Mouse (Mus musculus) natural killer cell, adult 2 months (primary cell): ENCODE results near the gene Ift81.

Source experiments
- DNase-seq, 2 experiments: peaks; one replicate each; pipeline ENCODE4 v3.0.0; 2022; ENCODE audit warnings: low spot score in 2 of 2

Ift81 gene

DNA sequence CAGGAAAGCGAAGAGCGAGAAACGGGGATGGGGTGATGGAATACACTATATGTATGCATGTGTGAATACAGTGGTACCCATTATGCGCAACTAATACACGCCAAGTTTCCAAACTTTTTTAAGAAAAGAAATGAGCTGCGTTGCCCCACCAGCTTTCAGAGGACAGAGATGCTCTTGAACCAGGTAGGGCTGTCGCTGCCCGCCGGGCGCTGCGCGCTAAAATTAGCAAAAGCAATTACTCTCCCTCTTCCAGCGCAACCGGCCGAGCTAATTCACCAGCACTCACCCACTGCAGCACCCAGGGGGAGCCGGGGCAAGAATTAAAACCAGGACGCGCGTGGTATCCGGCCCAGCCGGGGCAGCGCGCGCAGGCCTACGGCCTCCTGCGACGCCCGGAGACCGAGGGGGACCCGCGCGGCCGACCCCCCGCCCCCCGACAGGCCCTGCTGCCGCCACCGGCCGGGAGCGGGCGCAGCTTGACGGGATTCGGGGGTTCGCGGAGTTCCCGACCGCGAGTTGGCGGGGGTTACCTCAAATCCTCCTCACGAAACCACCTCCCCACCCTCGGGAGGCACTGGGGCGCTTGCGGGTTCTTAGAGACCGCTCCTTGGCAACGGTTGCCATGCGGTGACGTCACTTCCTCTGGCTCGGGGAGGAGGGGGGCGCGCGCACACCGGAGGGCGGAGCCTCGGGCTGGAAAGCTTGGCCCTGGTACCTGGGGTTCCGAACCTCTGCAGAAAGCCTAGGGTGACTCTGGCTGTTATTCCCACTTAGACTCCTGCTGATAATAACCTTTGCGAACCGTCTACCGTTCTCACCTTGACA, at the start of gene Ift81:
TSS of gene Ift81 (minus strand) at position 611 of the 825 bp plus-strand sequence.
- DNase-seq, result peak; percentile 93 to 95

DNA sequence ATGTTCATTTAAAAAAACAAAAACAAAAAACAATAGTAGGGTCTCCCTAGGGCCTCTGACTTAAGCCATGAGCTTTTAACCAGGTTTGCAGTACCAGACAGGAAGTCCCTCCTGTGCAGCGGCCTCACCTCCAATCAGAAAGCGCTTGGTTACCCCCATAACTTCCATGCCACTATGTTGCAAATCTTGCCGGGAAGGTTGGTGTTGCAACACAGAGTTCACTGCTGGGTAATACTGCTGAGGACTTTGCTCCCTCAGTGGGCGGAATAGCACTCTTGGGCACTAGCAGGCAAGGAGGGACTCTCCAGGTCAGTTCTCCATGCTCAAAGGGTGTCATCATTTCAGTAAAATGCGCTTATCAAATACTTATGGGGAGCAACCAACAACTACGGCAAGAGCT, 48.2 kb upstream of the Ift81 start:
- DNase-seq, result no peak

- DNase-seq, result no peak
These were observed 42.5 kb upstream of the Ift81 start for GRCm38 (mm10) chr5:122656808-122657207.

GRCm38 (mm10) chr5:122654268-122654573, 39.9 kb upstream of the Ift81 start:
- no peak for DNase-seq

GRCm38 (mm10) chr5:122653446-122654267, 39.3 kb upstream of the Ift81 start:
- peak in 1 of 2 experiments; percentile 23 for DNase-seq

- no peak for DNase-seq
These were observed 38.8 kb upstream of the Ift81 start for GRCm38 (mm10) chr5:122653112-122653445.

- DNase-seq, result no peak
These were observed 38.2 kb upstream of the Ift81 start for GRCm38 (mm10) chr5:122652506-122652905.

GRCm38 (mm10) chr5:122650100-122650499, 35.8 kb upstream of the Ift81 start:
- no peak for DNase-seq

GRCm38 (mm10) chr5:122649264-122649663, 34.9 kb upstream of the Ift81 start:
- DNase-seq, result no peak

DNA sequence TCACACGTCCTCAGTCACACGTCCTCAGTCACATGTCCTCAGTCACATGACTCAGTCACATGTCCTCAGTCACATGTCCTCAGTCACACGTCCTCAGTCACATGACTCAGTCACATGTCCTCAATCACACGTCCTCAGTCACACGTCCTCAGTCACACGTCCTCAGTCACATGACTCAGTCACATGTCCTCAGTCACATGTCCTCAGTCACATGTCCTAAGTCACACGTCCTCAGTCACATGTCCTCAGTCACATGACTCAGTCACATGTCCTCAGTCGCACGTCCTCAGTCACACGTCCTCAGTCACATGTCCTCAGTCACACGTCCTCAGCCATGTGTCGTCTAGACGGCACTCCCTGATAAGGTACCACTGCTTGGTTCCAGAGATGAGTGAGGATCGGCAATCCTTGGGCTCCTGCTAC, 33.6 kb upstream of the Ift81 start:
- peak in 1 of 2 experiments; percentile 14 for DNase-seq

DNA sequence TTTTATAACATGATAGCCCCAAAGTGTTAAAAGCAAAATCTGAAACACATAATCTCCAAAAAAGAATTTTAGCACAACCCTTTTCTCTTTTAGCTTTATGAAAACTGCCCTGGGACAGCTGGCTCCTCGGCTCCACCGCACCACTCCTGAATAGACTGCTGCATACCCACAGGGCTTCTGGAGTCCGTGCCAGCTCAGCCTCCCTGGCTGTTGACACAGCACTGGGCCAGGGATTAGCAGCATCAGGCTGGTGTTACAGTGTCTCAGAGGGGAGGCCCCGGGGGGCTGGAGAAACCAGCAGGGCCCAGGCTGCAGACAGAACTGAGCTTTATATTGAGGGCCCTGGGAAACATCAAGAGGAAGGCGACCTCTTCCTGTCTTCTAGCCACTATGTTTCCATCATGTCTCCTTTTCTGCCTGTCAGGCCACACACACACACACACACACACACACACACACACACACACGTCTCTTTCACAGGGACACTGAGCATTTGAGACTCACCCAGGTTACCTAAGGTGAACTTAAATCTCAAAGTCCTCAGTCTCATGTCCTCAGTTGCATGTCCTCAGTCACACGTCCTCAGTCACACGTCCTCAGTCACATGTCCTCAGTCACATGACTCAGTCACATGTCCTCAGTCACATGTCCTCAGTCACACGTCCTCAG, 33.1 kb upstream of the Ift81 start:
- peak in 1 of 2 experiments; percentile 18 for DNase-seq

DNA sequence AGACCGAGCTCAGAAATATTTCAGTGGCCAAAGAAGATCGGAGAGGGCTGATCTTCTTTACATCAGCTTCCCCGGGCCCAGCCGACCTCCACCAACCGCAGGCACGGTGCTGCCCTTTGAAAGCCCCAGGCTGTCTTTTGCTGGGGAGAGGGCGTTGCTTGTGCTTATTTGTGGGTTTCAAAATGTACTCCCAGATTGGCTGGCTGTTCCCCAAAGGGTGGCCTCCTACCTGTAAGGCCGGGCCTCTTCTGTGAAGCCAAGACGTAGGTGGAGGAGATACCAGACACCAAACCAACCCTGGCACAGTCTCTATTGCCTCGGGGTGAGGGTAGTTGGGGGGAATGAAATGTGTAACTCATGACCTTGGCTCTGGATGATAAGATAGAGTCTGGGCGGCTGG, 31.7 kb upstream of the Ift81 start:
- DNase-seq, result peak in 1 of 2 experiments; percentile 13

GRCm38 (mm10) chr5:122645290-122645689, 31.0 kb upstream of the Ift81 start:
- peak; percentile 32 to 40 for DNase-seq

- DNase-seq, result peak in 1 of 2 experiments; percentile 51
These were observed 29.8 kb upstream of the Ift81 start for GRCm38 (mm10) chr5:122644111-122644607.

DNA sequence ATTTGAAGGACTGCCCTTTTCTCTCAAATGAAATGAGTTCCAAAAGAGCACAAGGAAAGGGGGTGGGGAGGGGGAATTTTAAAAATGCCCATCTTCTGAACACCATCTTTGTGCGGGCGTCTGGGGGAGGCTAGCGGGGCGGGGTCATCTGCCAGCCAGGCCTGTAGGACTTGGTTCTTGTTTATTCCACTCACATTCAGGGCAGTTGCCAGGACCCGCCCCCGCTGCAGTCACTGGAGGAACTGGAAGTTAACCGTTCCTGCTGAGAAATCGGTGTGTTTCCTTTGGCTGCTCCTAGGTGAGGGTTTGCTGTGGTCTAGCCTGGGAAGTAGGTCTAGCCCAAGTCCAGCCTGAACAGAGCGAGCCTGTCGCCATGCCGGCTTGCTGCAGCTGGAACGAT, 29.4 kb upstream of the Ift81 start, which contains the start of gene P2rx7:
TSS of gene P2rx7 (plus strand) at position 211 of the 400 bp plus-strand sequence.
- peak in 1 of 2 experiments; percentile 15 for DNase-seq

GRCm38 (mm10) chr5:122639986-122640385, 25.7 kb upstream of the Ift81 start:
- no peak for DNase-seq

DNA sequence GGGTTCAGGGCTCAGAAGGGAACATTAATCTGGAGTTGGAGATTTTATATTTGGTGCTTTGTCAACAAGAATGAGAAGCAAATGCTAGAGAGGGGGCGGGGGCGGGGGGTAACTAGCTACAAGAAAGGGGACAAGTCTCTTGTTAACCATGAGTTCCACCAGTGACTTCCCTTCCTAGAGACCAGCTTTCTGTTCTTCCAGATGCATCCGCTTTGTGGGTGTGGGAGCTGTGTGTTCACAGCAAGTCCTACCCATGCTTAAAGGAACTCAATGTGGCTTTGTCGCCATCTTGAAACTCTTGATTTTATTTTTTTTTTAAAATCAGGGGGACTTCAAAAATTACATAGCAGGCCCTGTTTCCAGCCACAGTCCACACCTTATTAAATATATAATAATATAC, 25.2 kb upstream of the Ift81 start:
- DNase-seq, result no peak

GRCm38 (mm10) chr5:122638296-122638695, 24.0 kb upstream of the Ift81 start:
- DNase-seq, result no peak

GRCm38 (mm10) chr5:122636958-122637357, 22.6 kb upstream of the Ift81 start:
- no peak for DNase-seq

- no peak for DNase-seq
These were observed 22.0 kb upstream of the Ift81 start for GRCm38 (mm10) chr5:122636308-122636707.

GRCm38 (mm10) chr5:122635228-122635627, 20.9 kb upstream of the Ift81 start:
- no peak for DNase-seq

DNA sequence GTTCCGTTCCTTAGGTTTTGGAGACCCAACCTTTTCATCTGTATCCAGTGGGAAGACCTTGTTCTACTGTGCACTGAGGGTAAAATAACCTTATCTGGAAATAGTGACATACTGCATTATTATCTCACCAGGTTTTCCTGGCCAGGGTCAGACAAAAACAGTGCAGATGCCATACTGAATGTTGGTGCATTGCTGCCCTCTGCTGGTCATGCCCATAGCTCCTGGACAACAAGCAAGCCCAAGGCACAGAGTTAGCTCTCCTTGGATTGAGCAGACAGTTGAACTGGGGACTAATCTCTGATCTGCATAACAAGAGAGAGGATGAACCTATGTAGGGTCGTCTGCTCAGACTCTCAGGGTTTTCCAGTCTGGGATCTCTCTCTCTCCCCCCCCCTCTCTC, 12.9 kb upstream of the Ift81 start:
- DNase-seq, result peak; percentile 63 to 83
